Mouse (Mus musculus) ES-E14 (cell line): ENCODE results near the gene Renbp. TPM values are rescaled to one million over a fixed set of nuclear protein-coding genes. Genes with fewer than 3 reads are reported as not detected.

ENCODE experiments used
- DNase-seq: peaks from one replicate; pipeline ENCODE4 v3.0.0-alpha.2; 2013; ENCODE audit warnings: low read depth, low spot score
- H3K27ac ChIP-seq: 2 replicates; pipeline ENCODE4 v1.5.1; 2012; ENCODE audit warnings: low read depth, mild to moderate bottlenecking, low read length, moderate library complexity, mixed read lengths; ENCODE audit not compliant: poor library complexity, insufficient read depth, severe bottlenecking
- H3K36me3 ChIP-seq: 2 replicates; pipeline ENCODE4 v1.6.1; 2012; ENCODE audit warnings: mild to moderate bottlenecking, low read length, moderate library complexity, mixed read lengths; ENCODE audit not compliant: control insufficient read depth, poor library complexity, insufficient read depth, severe bottlenecking
- H3K4me1 ChIP-seq, 2 experiments: fragments of 150-350 bp in 1 of 2; sonication (generic) in 1 of 2; 2 replicates each; pipeline ENCODE4 v1.6.1; 2012; ENCODE audit warnings: low read length in 2 of 2, mild to moderate bottlenecking in 1 of 2, mixed read lengths in 1 of 2; ENCODE audit not compliant: control insufficient read depth in 2 of 2, insufficient read depth in 2 of 2, poor library complexity in 1 of 2
- H3K4me3 ChIP-seq, 2 experiments: fragments of 150-350 bp in 1 of 2; sonication (generic) in 1 of 2; 2 replicates each; pipeline ENCODE4 v1.5.1; 2012; ENCODE audit warnings: low read length in 2 of 2, low read depth in 1 of 2, mild to moderate bottlenecking in 1 of 2, mixed read lengths in 1 of 2; ENCODE audit not compliant: insufficient read depth in 1 of 2, poor library complexity in 1 of 2, severe bottlenecking in 1 of 2
- H3K9ac ChIP-seq: 2 replicates; pipeline ENCODE4 v1.6.1; 2012; ENCODE audit warnings: low read depth, mild to moderate bottlenecking, low read length, mixed read lengths; ENCODE audit not compliant: poor library complexity, insufficient read depth, severe bottlenecking
- H3K9me3 ChIP-seq: fragments of 150-350 bp; sonication (generic); 2 replicates; pipeline ENCODE4 v1.6.1; 2012; ENCODE audit warnings: low read depth, mild to moderate bottlenecking, low read length; ENCODE audit not compliant: control insufficient read depth, insufficient read depth
- CHD2 ChIP-seq: IDR thresholded peaks from 2 replicates; pipeline ENCODE4 v1.6.1; 2014; ENCODE audit warnings: mild to moderate bottlenecking, low read depth, low read length, inconsistent platforms
- HCFC1 ChIP-seq: IDR thresholded peaks from 2 replicates; pipeline ENCODE4 v1.6.1; 2012; ENCODE audit warnings: low read length, inconsistent platforms, borderline replicate concordance; ENCODE audit not compliant: insufficient read depth
- MAFK ChIP-seq: IDR thresholded peaks from 2 replicates; pipeline ENCODE4 v1.6.1; 2014; ENCODE audit warnings: mild to moderate bottlenecking, low read depth, low read length, inconsistent platforms; ENCODE audit not compliant: insufficient read depth
- ZC3H11A ChIP-seq: IDR thresholded peaks from 2 replicates; pipeline ENCODE4 v1.6.1; 2012; ENCODE audit warnings: low read depth, mild to moderate bottlenecking, inconsistent platforms, low read length, borderline replicate concordance
- ZNF384 ChIP-seq: IDR thresholded peaks from 2 replicates; pipeline ENCODE4 v1.6.1; 2012; ENCODE audit warnings: low read depth, low read length, inconsistent platforms
- in situ Hi-C, 2 experiments: fragments of 600-800 bp; cut with MboI; formaldehyde crosslinking; loops; one replicate each; pipeline ENCODE4 v1.15.1; 2025; ENCODE audit warnings: low sequenced_read_pairs in 2 of 2, inconsistent platforms in 1 of 2; ENCODE audit not compliant: unreplicated experiment in 2 of 2
- total RNA-seq: library from RNA; depleted of rRNA; stranded (reverse); fragments of 300-350 nt; gene quantifications from 2 replicates; pipeline ENCODE4 v1.2.3, GENCODE M21; 2012

Renbp gene
- total RNA-seq, 1 experiment: 33.4 TPM

- Histone ChIP-seq H3K9ac (no peak within 1 kb of the TSS), H3K4me1 (no peaks in the 10 kb centered on the region; a peak in 1 of 4 replicates), H3K27ac (no peak within 1 kb of the TSS), H3K9me3 (no peaks in the 10 kb centered on the region), H3K36me3 (no peaks in the 10 kb centered on the region), H3K4me3 (no peak within 1 kb of the TSS)
- DNase-seq: no peak
- in situ Hi-C loops: no loop called here
- no peak for TF ChIP-seq MAFK
- no peak for TF ChIP-seq CHD2
- no peak for TF ChIP-seq ZNF384
- no peak for TF ChIP-seq HCFC1
- TF ChIP-seq ZC3H11A: no peak
Observed at GRCm38 (mm10) chrX:73891551-73892152, 39.0 kb downstream of the Renbp start, which contains the start of gene Avpr2. Gene Avpr2, plus strand, starts transcription at chrX:73892102.

- H3K9me3 ChIP-seq: no peaks in the 10 kb centered on the region
- H3K4me1 ChIP-seq: peaks cover 0 to 5% of the 10 kb centered on the region in 2 experiments; a peak in 1 of 4 replicates
- no peak for DNase-seq
- H3K9ac ChIP-seq: no peak overlapping the region
- H3K36me3 ChIP-seq: no peaks in the 10 kb centered on the region
- H3K4me3 ChIP-seq: peak overlapping the region in 1 of 2 experiments; percentile 66; a peak in 2 of 4 replicates
- in situ Hi-C loops: no loop called here
- no peak for TF ChIP-seq MAFK
- no peak for TF ChIP-seq ZNF384
- no peak overlapping the region for H3K27ac ChIP-seq
Observed at GRCm38 (mm10) chrX:73881463-73881862, 49.2 kb downstream of the Renbp start.

- in situ Hi-C loops: no loop called here
- Histone ChIP-seq H3K4me1 (peaks cover 0 to 5% of the 10 kb centered on the region in 2 experiments; a peak in 1 of 4 replicates), H3K9me3 (no peaks in the 10 kb centered on the region), H3K27ac (no peak overlapping the region), H3K9ac (no peak overlapping the region), H3K4me3 (peak overlapping the region; percentile 66 to 68; a peak in 3 of 4 replicates), H3K36me3 (no peaks in the 10 kb centered on the region)
- no peak for TF ChIP-seq CHD2
- TF ChIP-seq ZNF384: no peak
- no peak for TF ChIP-seq ZC3H11A
- TF ChIP-seq HCFC1: no peak
- TF ChIP-seq MAFK: no peak
- no peak for DNase-seq
Observed at GRCm38 (mm10) chrX:73881036-73881427, 49.6 kb downstream of the Renbp start.

GRCm38 (mm10) chrX:73880194-73881035 is 50.2 kb downstream of the Renbp start:
- Histone ChIP-seq H3K9me3 (no peaks in the 10 kb centered on the region), H3K36me3 (no peaks in the 10 kb centered on the region), H3K9ac (no peak overlapping the region), H3K27ac (no peak overlapping the region), H3K4me1 (peaks cover 0 to 5% of the 10 kb centered on the region in 2 experiments; a peak in 1 of 4 replicates), H3K4me3 (peak overlapping the region; percentile 66 to 68)
- TF ChIP-seq ZNF384 (no peak), ZC3H11A (no peak), HCFC1 (no peak), CHD2 (no peak), MAFK (no peak)
- in situ Hi-C loops: no loop called here
- DNase-seq: no peak
